Mouse (Mus musculus): ENCODE data around the gene Kndc1.

Kndc1 gene

GRCm38 (mm10) chr7:139988272-139988671 is 93.8 kb downstream of the Kndc1 start:
- DNase-seq (ENCODE audit: low spot score): no peak

DNA sequence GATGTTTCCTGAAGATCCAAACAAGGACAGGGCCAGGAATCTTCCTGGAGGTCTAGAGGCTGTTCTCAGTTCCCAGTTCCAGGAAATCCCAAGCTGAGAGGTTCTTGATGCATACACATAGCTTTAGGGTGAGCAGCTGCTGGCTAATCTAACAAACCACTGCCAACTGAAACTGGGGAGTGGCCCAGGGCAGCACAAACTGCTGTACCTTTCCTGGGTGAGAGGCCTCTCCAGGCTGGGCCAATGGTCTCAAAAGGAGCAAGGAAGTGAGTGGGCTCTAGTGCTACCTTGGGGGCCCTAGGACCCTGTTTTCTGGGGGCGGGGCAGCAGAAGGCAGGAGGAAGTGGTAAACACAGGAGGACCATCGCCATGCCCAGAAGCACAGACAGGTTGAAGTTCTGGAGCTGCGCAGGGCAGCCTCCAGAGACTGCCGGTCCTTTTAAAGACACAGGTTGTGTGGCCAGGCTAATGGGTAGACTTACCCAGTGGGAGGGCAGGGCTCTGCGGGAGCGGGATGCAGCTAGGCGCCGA is 96.4 kb downstream of the Kndc1 start:
- no peak for DNase-seq (ENCODE audit: low spot score)

Data from urinary bladder, postnatal 10 days (tissue).